Mouse (Mus musculus) limb, embryonic 11.5 days (tissue): Measurements from ENCODE around the gene Cdk6. TPM values are rescaled to one million over a fixed set of nuclear protein-coding genes. Genes with fewer than 3 reads are reported as not detected.
"Not testable (repeated sequence)": the region's sequence is repeated elsewhere in the genome, so short reads cannot be mapped to it uniquely, and the experiment has no call there.

Experiments used
- ATAC-seq: fragments of 200-750 bp; cut with Nextera tagmentation; 2 replicates; pipeline ENCODE4 v1.8.0; 2017; ENCODE audit warnings: low read depth; ENCODE audit not compliant: insufficient number of reproducible peaks, low FRiP score, low TSS enrichment
- DNase-seq: peaks from one replicate; pipeline ENCODE4 v3.0.0-alpha.2; 2015; ENCODE audit warnings: low spot score
- H3K27ac ChIP-seq: fragments of 300-500 bp; sonication (generic); replicated peaks from 2 replicates; pipeline ENCODE4 v1.5.1; 2014; ENCODE audit warnings: low read depth, mild to moderate bottlenecking, low read length
- H3K27me3 ChIP-seq: fragments of 300-500 bp; sonication (generic); 2 replicates; pipeline ENCODE4 v1.6.1; 2014; ENCODE audit warnings: mild to moderate bottlenecking, low read length, mixed read lengths; ENCODE audit not compliant: control insufficient read depth, insufficient read depth
- H3K36me3 ChIP-seq: fragments of 300-500 bp; sonication (generic); 2 replicates; pipeline ENCODE4 v1.6.1; 2014; ENCODE audit warnings: mild to moderate bottlenecking, low read length, moderate library complexity, mixed read lengths; ENCODE audit not compliant: control insufficient read depth, insufficient read depth
- H3K4me1 ChIP-seq: fragments of 300-500 bp; sonication (generic); 2 replicates; pipeline ENCODE4 v1.6.1; 2014; ENCODE audit warnings: low read length, mixed read lengths; ENCODE audit not compliant: control insufficient read depth, insufficient read depth
- H3K4me2 ChIP-seq: fragments of 300-500 bp; sonication (generic); 2 replicates; pipeline ENCODE4 v1.6.1; 2014; ENCODE audit warnings: low read depth, mild to moderate bottlenecking, moderate library complexity; ENCODE audit not compliant: severe bottlenecking
- H3K4me3 ChIP-seq: fragments of 300-500 bp; sonication (generic); 2 replicates; pipeline ENCODE4 v1.5.1; 2014; ENCODE audit warnings: low read depth, low read length
- H3K9ac ChIP-seq: fragments of 300-500 bp; sonication (generic); 2 replicates; pipeline ENCODE4 v1.6.1; 2014; ENCODE audit warnings: mild to moderate bottlenecking, low read length
- H3K9me3 ChIP-seq: fragments of 300-500 bp; sonication (generic); 2 replicates; pipeline ENCODE4 v1.6.1; 2016; ENCODE audit warnings: low read length; ENCODE audit not compliant: control insufficient read depth
- WGBS: fragments of 180-500 bp; shearing (Covaris S2); extraction: QIAGEN DNeasy Blood & Tissue Kit; methylation state at CpG from one replicate; pipeline ENCODE4 v1.1.7; 2014; 5-methylcytosine and 5-hydroxymethylcytosine counted together
- polyA plus RNA-seq: library from polyadenylated mRNA; unstranded; fragments of >200 nt; fragmentation: Nextera tagmentation; extraction: Ambion mirVana; gene quantifications from 2 replicates; pipeline ENCODE4 v1.2.1, GENCODE M21; 2014

Cdk6 gene
- polyA plus RNA-seq, 1 experiment from 2014 or later: 31.3 TPM

DNA sequence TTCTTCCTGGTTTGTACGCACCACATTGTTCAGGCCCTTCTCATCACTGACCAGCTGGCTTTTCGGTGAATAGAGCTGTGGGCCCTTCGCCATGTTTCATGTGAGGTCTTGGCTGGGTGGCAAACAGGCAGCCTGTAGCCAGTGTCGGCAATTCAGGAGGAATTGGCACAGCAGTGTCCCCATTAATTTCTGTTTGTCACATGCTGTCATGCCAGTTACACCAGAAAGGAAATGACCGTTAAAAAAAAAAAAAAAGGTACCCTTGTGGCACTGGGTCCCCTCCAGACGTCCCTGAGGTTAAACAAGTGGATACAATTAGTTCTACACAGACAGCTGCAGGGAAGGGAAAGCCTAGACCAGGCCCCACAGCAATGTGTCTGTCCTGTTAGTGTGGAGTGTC, 63.8 kb downstream of the Cdk6 start:
- Histone ChIP-seq H3K4me1 (peaks cover 11% of the 10 kb centered on the region), H3K4me3 (no peak overlapping the region), H3K4me2 (no peak overlapping the region), H3K9me3 (no peaks in the 10 kb centered on the region), H3K9ac (no peak overlapping the region), H3K27me3 (no peaks in the 10 kb centered on the region), H3K36me3 (no peaks in the 10 kb centered on the region), H3K27ac (no peak overlapping the region)
- DNase-seq: peak; percentile 52
- WGBS: 22% methylated on average over 6 of the region's 6 CpGs
- ATAC-seq: no peak

DNA sequence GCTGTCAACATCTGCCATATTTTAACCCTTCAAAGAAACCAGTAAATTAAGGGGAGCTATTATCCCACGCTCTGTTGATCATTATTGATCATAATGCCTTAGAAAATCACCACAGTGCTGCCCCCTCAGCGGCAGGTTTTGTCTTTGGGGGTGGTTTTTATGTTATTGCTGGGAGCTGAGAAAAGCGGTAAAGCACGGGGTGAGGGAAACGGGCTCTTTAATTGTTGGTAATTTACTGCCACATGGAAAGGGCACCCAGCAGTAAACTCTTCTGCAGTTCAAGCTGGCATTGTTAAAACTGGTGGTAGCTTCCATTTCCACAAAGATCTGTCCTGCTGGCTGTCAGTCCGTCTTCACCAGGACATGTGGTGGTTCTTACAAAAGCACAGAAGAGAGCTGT, 64.2 kb downstream of the Cdk6 start:
- Histone ChIP-seq H3K36me3 (no peaks in the 10 kb centered on the region), H3K4me1 (peaks cover 11% of the 10 kb centered on the region), H3K4me2 (no peak overlapping the region), H3K27me3 (no peaks in the 10 kb centered on the region), H3K9ac (no peak overlapping the region), H3K9me3 (no peaks in the 10 kb centered on the region), H3K4me3 (no peak overlapping the region), H3K27ac (no peak overlapping the region)
- ATAC-seq (no peak), DNase-seq (no peak)
- 9% methylated on average over 6 of the region's 6 CpGs for WGBS

GRCm38 (mm10) chr5:3407926-3408325, 66.6 kb downstream of the Cdk6 start:
- Histone ChIP-seq H3K36me3 (no peaks in the 10 kb centered on the region), H3K4me2 (no peak overlapping the region), H3K9ac (no peak overlapping the region), H3K4me1 (peaks cover 11% of the 10 kb centered on the region), H3K27me3 (no peaks in the 10 kb centered on the region), H3K9me3 (no peaks in the 10 kb centered on the region), H3K27ac (no peak overlapping the region), H3K4me3 (no peak overlapping the region)
- DNase-seq: no peak
- WGBS: 77% methylated on average over 9 of the region's 9 CpGs
- ATAC-seq: no peak

DNA sequence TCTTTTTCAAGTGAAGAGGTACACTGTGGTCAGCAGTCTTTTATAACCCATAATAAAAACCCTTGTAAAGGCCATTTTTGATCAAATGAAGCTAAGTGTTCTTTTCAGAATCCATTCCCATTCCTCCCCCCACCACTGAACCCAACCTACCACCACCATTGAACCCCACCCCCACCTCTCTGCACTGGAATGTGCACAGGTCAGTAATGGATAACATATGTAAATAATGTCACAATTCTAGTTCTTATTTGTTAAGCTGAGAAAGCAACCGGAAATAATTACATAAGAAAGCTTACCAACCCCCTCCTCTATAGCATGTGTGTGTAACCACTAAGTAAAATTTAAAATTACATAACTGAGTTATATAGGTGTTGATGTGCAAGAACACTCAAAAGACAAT, 76.9 kb downstream of the Cdk6 start:
- H3K9ac ChIP-seq, ATAC-seq, DNase-seq, H3K4me2 ChIP-seq, H3K4me3 ChIP-seq, H3K4me1 ChIP-seq, H3K27ac ChIP-seq, H3K27me3 ChIP-seq, H3K9me3 ChIP-seq, H3K36me3 ChIP-seq: not testable (repeated sequence)
- WGBS: 38% methylated on average over 1 of the region's 1 CpGs

DNA sequence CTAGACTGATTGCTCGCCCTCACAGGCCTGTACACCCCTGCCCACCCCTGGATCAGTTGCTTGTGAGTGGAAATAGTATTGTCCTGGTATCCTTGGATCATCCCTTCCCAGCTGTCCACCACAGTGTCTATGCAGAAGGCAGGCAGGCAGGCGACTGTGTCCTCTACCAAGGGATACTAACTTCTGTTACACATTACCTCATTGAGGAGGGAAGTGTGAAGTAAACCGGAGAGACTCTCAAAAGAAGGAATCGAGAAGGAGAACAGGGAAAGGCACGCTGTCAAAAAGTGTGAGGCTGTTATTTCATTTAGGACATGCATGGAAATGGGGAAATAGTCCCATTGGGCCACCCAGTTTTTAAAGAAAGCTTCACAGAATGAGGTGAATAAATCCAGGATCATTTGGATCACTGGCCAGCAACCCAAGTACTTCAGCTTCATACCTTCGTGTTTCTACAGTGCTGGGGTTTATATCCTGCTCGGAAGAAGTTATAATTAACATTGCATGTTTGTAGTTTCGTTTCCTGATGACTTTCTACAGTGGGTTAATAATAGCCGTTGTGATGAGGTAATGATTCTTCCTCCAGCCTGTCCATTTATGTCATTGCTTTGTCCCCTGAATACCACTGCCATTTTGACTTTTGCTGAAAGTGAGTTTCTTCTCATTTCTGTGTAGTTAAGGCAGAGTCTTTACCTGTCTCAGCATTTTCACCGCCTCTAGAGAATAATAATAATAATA, 79.0 kb downstream of the Cdk6 start:
- H3K9ac ChIP-seq: no peak overlapping the region
- H3K36me3 ChIP-seq: no peaks in the 10 kb centered on the region
- DNase-seq: no peak
- H3K9me3 ChIP-seq: no peaks in the 10 kb centered on the region
- WGBS: 81% methylated on average over 10 of the region's 10 CpGs
- no peak for ATAC-seq
- no peak overlapping the region for H3K4me3 ChIP-seq
- H3K27me3 ChIP-seq: no peaks in the 10 kb centered on the region
- no peak overlapping the region for H3K27ac ChIP-seq
- no peak overlapping the region for H3K4me2 ChIP-seq
- no peaks in the 10 kb centered on the region for H3K4me1 ChIP-seq

GRCm38 (mm10) chr5:3420832-3421228, 79.5 kb downstream of the Cdk6 start:
- no peak overlapping the region for H3K9ac ChIP-seq
- H3K4me2 ChIP-seq: no peak overlapping the region
- H3K4me3 ChIP-seq: no peak overlapping the region
- ATAC-seq (no peak), DNase-seq (no peak)
- H3K36me3 ChIP-seq: no peaks in the 10 kb centered on the region
- no peak overlapping the region for H3K27ac ChIP-seq
- no peaks in the 10 kb centered on the region for H3K9me3 ChIP-seq
- no peaks in the 10 kb centered on the region for H3K27me3 ChIP-seq
- 83% methylated on average over 3 of the region's 3 CpGs for WGBS
- no peaks in the 10 kb centered on the region for H3K4me1 ChIP-seq

DNA sequence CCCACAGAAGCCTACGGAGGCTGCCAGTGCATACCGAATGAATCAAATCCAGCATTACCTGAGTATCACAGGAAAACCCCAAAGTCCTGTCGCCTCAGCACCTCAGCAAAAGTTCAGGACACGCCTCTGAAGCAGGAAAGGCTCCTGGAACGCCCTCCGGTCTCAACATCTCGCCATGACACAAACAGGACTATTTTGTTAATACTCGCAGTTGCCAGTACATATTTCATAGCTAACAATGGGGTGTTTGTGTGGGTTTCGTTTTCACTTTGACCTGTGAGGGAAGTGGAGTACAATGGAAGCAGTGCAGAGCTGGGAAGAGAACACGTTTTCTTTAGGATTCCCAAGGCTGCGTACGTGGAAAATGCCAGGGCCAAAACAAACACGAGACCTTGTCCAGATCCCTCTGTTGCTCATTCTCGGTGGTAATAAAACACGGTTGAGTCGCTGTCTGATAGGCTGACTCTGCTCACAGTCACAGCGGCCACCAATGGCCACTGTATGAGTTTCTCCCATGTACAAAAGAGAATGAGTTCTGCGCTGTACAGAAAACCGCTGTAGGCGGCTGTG, 91.9 kb downstream of the Cdk6 start:
- not testable (repeated sequence) for DNase-seq, H3K4me3 ChIP-seq, H3K27me3 ChIP-seq, H3K9ac ChIP-seq, H3K36me3 ChIP-seq, H3K27ac ChIP-seq, ATAC-seq, H3K4me1 ChIP-seq, H3K9me3 ChIP-seq, H3K4me2 ChIP-seq
- 77% methylated on average over 19 of the region's 20 CpGs for WGBS

DNA sequence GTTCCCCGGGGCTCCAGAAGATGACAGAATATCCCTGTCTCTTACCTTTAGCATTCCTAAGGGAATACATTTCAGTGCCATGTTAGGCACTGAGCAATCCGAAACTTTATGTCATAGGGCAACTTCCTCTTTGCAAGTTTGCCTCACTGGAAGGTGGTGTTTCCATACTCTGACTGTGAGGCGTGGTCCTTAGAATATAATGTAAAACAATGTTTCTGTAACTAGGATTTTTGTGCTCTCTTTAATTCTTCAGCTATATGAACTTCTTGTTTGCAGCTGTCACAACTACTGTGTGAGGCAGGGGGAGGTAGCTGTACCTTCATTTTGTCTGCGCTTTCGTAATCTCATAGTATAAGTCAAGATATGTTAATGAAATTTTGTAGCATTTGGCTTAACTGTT, 92.8 kb downstream of the Cdk6 start:
- not testable (repeated sequence) for H3K9me3 ChIP-seq, ATAC-seq

More for the DNA sequence above, 92.8 kb downstream of the Cdk6 start:
- H3K36me3 ChIP-seq, H3K4me1 ChIP-seq, DNase-seq, H3K4me2 ChIP-seq, H3K4me3 ChIP-seq, H3K27ac ChIP-seq, H3K9ac ChIP-seq, H3K27me3 ChIP-seq: not testable (repeated sequence)
- WGBS: 93% methylated on average over 5 of the region's 5 CpGs
